24 mouse cellular contexts compared by ENCODE assay signal in genomic region chr19:27828316-27828715, GRCm38 (mm10).
DNase-seq lines count a peak whose midpoint lies in the region; ATAC-seq and TF ChIP-seq lines count a peak whose summit lies in the region.
"Had no signal": no experiment of that assay in that cellular context is flagged by ENCODE, and none has a peak within 500 bp of the region (broad histone marks: within the 10 kb centered on the region; RNA-seq: fewer than 3 reads in every experiment).

No protein-coding gene starts in this region.

- H3K9ac ChIP-seq in midbrain, postnatal 0 days (replicated peaks; ENCODE audit: low read length, poor library complexity, severe bottlenecking): no peak overlapping the region
- no peak overlapping the region for H3K9ac ChIP-seq in midbrain, embryonic 11.5 days (ENCODE audit: low read length)
- H3K9ac ChIP-seq in intestine, embryonic 15.5 days: no peak overlapping the region
- H3K9ac ChIP-seq: forebrain, embryonic 15.5 days; heart, embryonic 12.5 days; heart, embryonic 15.5 days; hindbrain, embryonic 14.5 days had no signal

- H3K36me3 ChIP-seq in midbrain, postnatal 0 days (ENCODE audit: insufficient read depth, low read length): no peaks in the 10 kb centered on the region
- no peaks in the 10 kb centered on the region for H3K36me3 ChIP-seq in midbrain, embryonic 11.5 days (ENCODE audit: control insufficient read depth, insufficient read depth, low read length)
- no peaks in the 10 kb centered on the region for H3K36me3 ChIP-seq in intestine, embryonic 15.5 days
- H3K36me3 ChIP-seq: heart, embryonic 15.5 days had no signal

- WGBS in midbrain, postnatal 0 days: 51% methylated on average over 1 of the region's 1 CpGs
- 81% methylated on average over 1 of the region's 1 CpGs for WGBS in midbrain, embryonic 11.5 days
- WGBS in intestine, embryonic 15.5 days: 73% methylated on average over 1 of the region's 1 CpGs

- no peak for TF ChIP-seq CTCF in midbrain, postnatal 0 days (IDR thresholded peaks at IDR 0.05)

- H3K4me3 ChIP-seq in midbrain, postnatal 0 days (ENCODE audit: low read depth, low read length): no peak overlapping the region
- H3K4me3 ChIP-seq in midbrain, embryonic 11.5 days (ENCODE audit: low read depth, low read length): no peak overlapping the region
- no peak overlapping the region for H3K4me3 ChIP-seq in intestine, embryonic 15.5 days (replicated peaks)
- H3K4me3 ChIP-seq: forebrain, embryonic 15.5 days; heart, embryonic 12.5 days; heart, embryonic 15.5 days; hindbrain, embryonic 10.5 days had no signal

- H3K4me1 ChIP-seq in midbrain, postnatal 0 days (ENCODE audit: insufficient read depth, low read length): 0 out of 2 replicates have a peak, but pooled peaks cover 1% of the 10 kb centered on the region
- H3K4me1 ChIP-seq in midbrain, embryonic 11.5 days (ENCODE audit: control insufficient read depth, insufficient read depth, low read length): no peaks in the 10 kb centered on the region
- no peaks in the 10 kb centered on the region for H3K4me1 ChIP-seq in intestine, embryonic 15.5 days (replicated peaks)
- H3K4me1 ChIP-seq: heart, embryonic 15.5 days; hindbrain, embryonic 10.5 days had no signal

- ATAC-seq in frontal cortex, adult (ENCODE audit: low TSS enrichment): peak; percentile 65; the same call in 1 of the 2 replicates
- no peak for ATAC-seq in midbrain, postnatal 0 days (ENCODE audit: low FRiP score)
- ATAC-seq in midbrain, embryonic 11.5 days (ENCODE audit: low FRiP score): no peak
- ATAC-seq in intestine, embryonic 15.5 days: no peak
- ATAC-seq: CD4-positive, CD25-positive, alpha-beta regulatory T cell, adult 4 months; forebrain, embryonic 15.5 days; Patski had no signal

- no peak for DNase-seq in frontal cortex, postnatal 25 days (ENCODE audit: low spot score in 2 of 2)
- peak; percentile 41 for DNase-seq in midbrain, postnatal 0 days (ENCODE audit: low spot score)
- no peak for DNase-seq in midbrain, embryonic 11.5 days (ENCODE audit: low spot score, missing footprints)
- DNase-seq in adipocyte (ENCODE audit: low spot score): peak; percentile 72
- DNase-seq in telencephalon, adult 2 months (ENCODE audit: low read depth, low spot score): peak; percentile 33
- no peak for DNase-seq in lung, postnatal 4 days
- DNase-seq: adrenal gland, adult 8-10 months; adrenal gland, postnatal 25 days; cerebellum, adult 11 months; cerebellum, adult 9-11 months; gastrocnemius, postnatal 25 days; heart, adult 18-20 months; heart, postnatal 10 days; heart, postnatal 36 days; kidney, adult 11 months had no signal

- no peaks in the 10 kb centered on the region for H3K9me3 ChIP-seq in midbrain, postnatal 0 days (ENCODE audit: low read length)
- H3K9me3 ChIP-seq in midbrain, embryonic 11.5 days (ENCODE audit: control insufficient read depth, low read length): no peaks in the 10 kb centered on the region
- H3K9me3 ChIP-seq in intestine, embryonic 15.5 days: no peaks in the 10 kb centered on the region
- H3K9me3 ChIP-seq: forebrain, embryonic 15.5 days; heart, embryonic 12.5 days; heart, embryonic 15.5 days; hindbrain, embryonic 10.5 days had no signal

- no peak overlapping the region for H3K4me2 ChIP-seq in midbrain, postnatal 0 days (ENCODE audit: low read depth, low read length, poor library complexity, severe bottlenecking)
- no peak overlapping the region for H3K4me2 ChIP-seq in midbrain, embryonic 11.5 days
- H3K4me2 ChIP-seq in intestine, embryonic 15.5 days (replicated peaks): no peak overlapping the region
- H3K4me2 ChIP-seq: forebrain, embryonic 15.5 days; heart, embryonic 12.5 days; heart, embryonic 15.5 days; hindbrain, embryonic 14.5 days had no signal

- no peaks in the 10 kb centered on the region for H3K27me3 ChIP-seq in midbrain, postnatal 0 days (ENCODE audit: insufficient read depth, low read length)
- H3K27me3 ChIP-seq in midbrain, embryonic 11.5 days (ENCODE audit: control insufficient read depth, insufficient read depth, low read length): no peaks in the 10 kb centered on the region
- H3K27me3 ChIP-seq in intestine, embryonic 15.5 days (replicated peaks): no peaks in the 10 kb centered on the region
- H3K27me3 ChIP-seq: forebrain, embryonic 15.5 days; heart, embryonic 12.5 days; heart, embryonic 15.5 days; Patski had no signal

- H3K27ac ChIP-seq in midbrain, postnatal 0 days (ENCODE audit: low read depth, low read length): no peak overlapping the region
- no peak overlapping the region for H3K27ac ChIP-seq in midbrain, embryonic 11.5 days (ENCODE audit: low read depth, low read length)
- no peak overlapping the region for H3K27ac ChIP-seq in intestine, embryonic 15.5 days
- H3K27ac ChIP-seq: forebrain, embryonic 15.5 days; heart, embryonic 15.5 days; hindbrain, embryonic 10.5 days; hindbrain, embryonic 14.5 days had no signal

Comparison
In these comparisons a context has a peak if more than half of its experiments do, and no peak if none do; other contexts are left out.
1. DNase-seq: peak in midbrain, postnatal 0 days (single experiment), adipocyte (single experiment) and telencephalon, adult 2 months (single experiment); none in frontal cortex, postnatal 25 days (0 of 2), midbrain, embryonic 11.5 days (single experiment) and lung, postnatal 4 days (0 of 2).